Mouse (Mus musculus) forebrain, embryonic 14.5 days (tissue): Measurements from ENCODE around the gene Cox8b. TPM values are rescaled to one million over a fixed set of nuclear protein-coding genes. Genes with fewer than 3 reads are reported as not detected.

ENCODE experiments used
- ATAC-seq: fragments of 200-750 bp; cut with Nextera tagmentation; 2 replicates; pipeline ENCODE4 v1.8.0; 2017; ENCODE audit warnings: mild to moderate bottlenecking, moderate library complexity
- DNase-seq: peaks from one replicate; pipeline ENCODE4 v3.0.0-alpha.2; 2015; ENCODE audit warnings: low spot score
- H3K27ac ChIP-seq: fragments of 300-500 bp; sonication (generic); 2 replicates; pipeline ENCODE4 v1.5.1; 2014; ENCODE audit warnings: low read depth, mild to moderate bottlenecking, control low read depth, low read length, moderate library complexity
- H3K27me3 ChIP-seq: fragments of 300-500 bp; sonication (generic); replicated peaks from 2 replicates; pipeline ENCODE4 v1.6.1; 2014; ENCODE audit warnings: low read length, control low read depth, mixed read lengths; ENCODE audit not compliant: control insufficient read depth, insufficient read depth
- H3K36me3 ChIP-seq: fragments of 300-500 bp; sonication (generic); 2 replicates; pipeline ENCODE4 v1.6.1; 2014; ENCODE audit warnings: low read length, control low read depth; ENCODE audit not compliant: control insufficient read depth, insufficient read depth
- H3K4me1 ChIP-seq: fragments of 300-500 bp; sonication (generic); 2 replicates; pipeline ENCODE4 v1.6.1; 2014; ENCODE audit warnings: antibody characterized with exemption, low read length, control low read depth; ENCODE audit not compliant: control insufficient read depth, insufficient read depth
- H3K4me2 ChIP-seq: fragments of 300-500 bp; sonication (generic); 2 replicates; pipeline ENCODE4 v1.6.1; 2014; ENCODE audit warnings: mild to moderate bottlenecking, control low read depth, low read length
- H3K4me3 ChIP-seq: fragments of 300-500 bp; sonication (generic); 2 replicates; pipeline ENCODE4 v1.5.1; 2014; ENCODE audit warnings: low read depth, low read length, control low read depth
- H3K9ac ChIP-seq: fragments of 300-500 bp; sonication (generic); 2 replicates; pipeline ENCODE4 v1.6.1; 2014; ENCODE audit warnings: mild to moderate bottlenecking, low read length, control low read depth, moderate library complexity
- H3K9me3 ChIP-seq: fragments of 300-500 bp; sonication (generic); replicated peaks from 2 replicates; pipeline ENCODE4 v1.6.1; 2016; ENCODE audit warnings: low read length, control low read depth, mixed read lengths; ENCODE audit not compliant: control insufficient read depth
- WGBS: fragments of 180-500 bp; shearing (Covaris S2); extraction: QIAGEN DNeasy Blood & Tissue Kit; methylation state at CpG from one replicate; pipeline ENCODE4 v1.1.7; 2014; 5-methylcytosine and 5-hydroxymethylcytosine counted together
- polyA plus RNA-seq: library from polyadenylated mRNA; unstranded; fragments of >200 nt; fragmentation: Nextera tagmentation; extraction: Ambion mirVana; gene quantifications from 2 replicates; pipeline ENCODE4 v1.2.1, GENCODE M21; 2014

Cox8b gene
- not detected in 2 replicates for polyA plus RNA-seq

GRCm38 (mm10) chr7:140900220-140900619, at the start of gene Cox8b:
TSS of gene Cox8b (minus strand) at chr7:140900446.
- 84% methylated on average over 10 of the region's 10 CpGs for WGBS
- Histone ChIP-seq H3K36me3 (peaks cover 47% of the 10 kb centered on the region), H3K4me2 (no peak within 1 kb of the TSS), H3K27ac (no peak within 1 kb of the TSS), H3K4me1 (no peaks in the 10 kb centered on the region), H3K9me3 (no peaks in the 10 kb centered on the region), H3K4me3 (no peak within 1 kb of the TSS), H3K9ac (no peak within 1 kb of the TSS), H3K27me3 (no peaks in the 10 kb centered on the region)
- DNase-seq, result no peak
- ATAC-seq, result no peak

GRCm38 (mm10) chr7:140949255-140949654, 49.0 kb upstream of the Cox8b start:
- Histone ChIP-seq H3K36me3 (no peaks in the 10 kb centered on the region), H3K9ac (no peak overlapping the region), H3K9me3 (no peaks in the 10 kb centered on the region), H3K4me2 (no peak overlapping the region), H3K4me3 (no peak overlapping the region), H3K4me1 (no peaks in the 10 kb centered on the region), H3K27ac (no peak overlapping the region), H3K27me3 (no peaks in the 10 kb centered on the region)
- WGBS, result 90% methylated on average over 6 of the region's 6 CpGs
- ATAC-seq, result no peak
- DNase-seq, result no peak

GRCm38 (mm10) chr7:140948161-140948560, 47.9 kb upstream of the Cox8b start:
- Histone ChIP-seq H3K4me2 (no peak overlapping the region), H3K36me3 (no peaks in the 10 kb centered on the region), H3K4me1 (no peaks in the 10 kb centered on the region), H3K27me3 (no peaks in the 10 kb centered on the region), H3K9ac (no peak overlapping the region), H3K27ac (no peak overlapping the region), H3K9me3 (no peaks in the 10 kb centered on the region), H3K4me3 (no peak overlapping the region)
- WGBS, result 88% methylated on average over 8 of the region's 8 CpGs
- DNase-seq (no peak), ATAC-seq (no peak)

- no peak for DNase-seq
- Histone ChIP-seq H3K36me3 (no peaks in the 10 kb centered on the region), H3K27ac (no peak overlapping the region), H3K4me2 (no peak overlapping the region), H3K4me3 (no peak overlapping the region), H3K4me1 (no peaks in the 10 kb centered on the region), H3K9me3 (no peaks in the 10 kb centered on the region), H3K27me3 (no peaks in the 10 kb centered on the region), H3K9ac (no peak overlapping the region)
- ATAC-seq, result no peak
- 81% methylated on average over 7 of the region's 7 CpGs for WGBS
These were observed 46.7 kb upstream of the Cox8b start for GRCm38 (mm10) chr7:140946980-140947379.

DNA sequence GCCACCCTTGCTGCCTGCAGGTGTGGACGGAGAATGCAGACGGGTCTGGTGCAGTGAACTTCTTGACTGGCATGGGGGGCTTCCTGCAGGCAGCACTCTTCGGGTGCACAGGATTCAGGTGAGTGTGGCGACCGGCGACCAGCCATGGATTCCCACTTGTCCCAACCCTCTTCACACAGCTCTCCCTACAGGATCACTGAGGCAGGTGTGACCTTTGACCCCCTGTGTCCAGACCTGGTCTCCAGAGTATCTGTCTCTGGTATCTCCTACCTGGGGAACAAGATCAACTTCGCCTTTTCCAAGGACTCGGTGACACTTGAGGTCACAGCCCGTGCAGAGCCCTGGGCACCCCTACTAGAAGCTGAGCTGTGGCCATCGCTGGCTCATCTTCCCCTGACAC, 46.1 kb upstream of the Cox8b start:
- Histone ChIP-seq H3K9ac (no peak overlapping the region), H3K4me1 (no peaks in the 10 kb centered on the region), H3K27ac (no peak overlapping the region), H3K36me3 (no peaks in the 10 kb centered on the region), H3K27me3 (no peaks in the 10 kb centered on the region), H3K4me2 (no peak overlapping the region), H3K9me3 (no peaks in the 10 kb centered on the region), H3K4me3 (no peak overlapping the region)
- 91% methylated on average over 10 of the region's 10 CpGs for WGBS
- ATAC-seq (no peak), DNase-seq (no peak)

GRCm38 (mm10) chr7:140945247-140945646, 45.0 kb upstream of the Cox8b start:
- ATAC-seq, result no peak
- DNase-seq, result no peak
- 92% methylated on average over 5 of the region's 5 CpGs for WGBS

GRCm38 (mm10) chr7:140944236-140944635, 44.0 kb upstream of the Cox8b start:
- ATAC-seq, result no peak
- H3K4me1 ChIP-seq, result no peaks in the 10 kb centered on the region
- no peaks in the 10 kb centered on the region for H3K36me3 ChIP-seq
- DNase-seq, result no peak
- H3K4me2 ChIP-seq, result no peak overlapping the region
- H3K4me3 ChIP-seq, result no peak overlapping the region
- 94% methylated on average over 7 of the region's 7 CpGs for WGBS
- H3K9ac ChIP-seq, result no peak overlapping the region
- no peaks in the 10 kb centered on the region for H3K27me3 ChIP-seq
- H3K9me3 ChIP-seq, result no peaks in the 10 kb centered on the region
- no peak overlapping the region for H3K27ac ChIP-seq

More at GRCm38 (mm10) chr7:140945247-140945646, 45.0 kb upstream of the Cox8b start:
- Histone ChIP-seq H3K9me3 (no peaks in the 10 kb centered on the region), H3K27me3 (no peaks in the 10 kb centered on the region), H3K27ac (no peak overlapping the region), H3K4me2 (no peak overlapping the region), H3K9ac (no peak overlapping the region), H3K4me3 (no peak overlapping the region), H3K4me1 (no peaks in the 10 kb centered on the region), H3K36me3 (no peaks in the 10 kb centered on the region)

- Histone ChIP-seq H3K4me3 (no peak overlapping the region), H3K36me3 (no peaks in the 10 kb centered on the region), H3K27ac (no peak overlapping the region), H3K4me1 (no peaks in the 10 kb centered on the region), H3K4me2 (no peak overlapping the region), H3K9me3 (no peaks in the 10 kb centered on the region), H3K9ac (no peak overlapping the region), H3K27me3 (no peaks in the 10 kb centered on the region)
- ATAC-seq (no peak), DNase-seq (no peak)
- WGBS, result 88% methylated on average over 4 of the region's 4 CpGs
These were observed 43.1 kb upstream of the Cox8b start for GRCm38 (mm10) chr7:140943356-140943755.

DNA sequence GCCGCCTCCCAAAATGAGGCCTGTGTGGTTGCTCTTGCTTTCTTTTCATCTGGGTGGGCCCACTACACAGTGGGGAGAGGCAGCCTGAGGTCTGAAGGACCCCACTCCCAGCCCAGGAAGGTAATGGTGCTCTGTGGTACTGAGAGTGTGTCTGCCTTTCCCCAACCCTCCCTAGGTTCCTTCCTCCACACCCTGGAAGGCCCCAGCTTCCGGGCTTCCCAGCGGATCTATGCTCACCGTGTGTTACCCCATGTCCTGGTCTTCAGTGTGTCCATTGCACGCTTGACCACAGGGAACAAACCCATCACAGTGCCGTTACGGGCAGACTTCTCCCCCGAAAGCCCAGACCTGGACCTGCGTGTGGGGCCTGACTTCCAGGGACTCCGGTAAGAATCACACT, 42.6 kb upstream of the Cox8b start:
- DNase-seq, result no peak
- no peak for ATAC-seq
- H3K9ac ChIP-seq, result no peak overlapping the region
- H3K4me2 ChIP-seq, result no peak overlapping the region
- no peaks in the 10 kb centered on the region for H3K4me1 ChIP-seq
- H3K36me3 ChIP-seq, result no peaks in the 10 kb centered on the region
- no peak overlapping the region for H3K27ac ChIP-seq
- no peak overlapping the region for H3K4me3 ChIP-seq
- whole genome bisulfite sequencing, result 95% methylated on average over 10 of the region's 10 CpGs
- no peaks in the 10 kb centered on the region for H3K27me3 ChIP-seq
- no peaks in the 10 kb centered on the region for H3K9me3 ChIP-seq
